Mouse (Mus musculus) ES-Bruce4 (cell line): ENCODE measurements at regions not wholly inside any gene's neighbourhood (a gene's known extent, or its start where the extent isn't known, plus 50 kb on each side); places are given as distances from the start of the nearest gene placed in this dataset.

Source experiments
- H3K27ac ChIP-seq: 2 replicates; pipeline ENCODE4 v1.5.1; 2012; ENCODE audit warnings: low read length, inconsistent platforms; ENCODE audit not compliant: insufficient read depth
- H3K27me3 ChIP-seq: 2 replicates; pipeline ENCODE4 v1.6.1; 2012; ENCODE audit warnings: mild to moderate bottlenecking, low read length, inconsistent platforms; ENCODE audit not compliant: control insufficient read depth, poor library complexity, insufficient read depth, severe bottlenecking
- H3K36me3 ChIP-seq: 2 replicates; pipeline ENCODE4 v1.6.1; 2012; ENCODE audit warnings: inconsistent platforms, mild to moderate bottlenecking, low read length, moderate library complexity; ENCODE audit not compliant: control insufficient read depth, poor library complexity, insufficient read depth, severe bottlenecking
- H3K4me1 ChIP-seq: one replicate; pipeline ENCODE4 v1.8.1; 2011; ENCODE audit warnings: low read length; ENCODE audit not compliant: control insufficient read depth, insufficient read depth
- H3K4me3 ChIP-seq: 2 replicates; pipeline ENCODE4 v1.5.1; 2011; ENCODE audit warnings: low read depth, mild to moderate bottlenecking, low read length
- H3K9ac ChIP-seq: 2 replicates; pipeline ENCODE4 v1.6.1; 2012; ENCODE audit warnings: low read depth, mild to moderate bottlenecking, inconsistent platforms; ENCODE audit not compliant: poor library complexity, severe bottlenecking
- H3K9me3 ChIP-seq: replicated peaks from 2 replicates; pipeline ENCODE4 v1.6.1; 2012; ENCODE audit warnings: mild to moderate bottlenecking, low read length, inconsistent platforms; ENCODE audit not compliant: control insufficient read depth, poor library complexity, insufficient read depth, severe bottlenecking
- CTCF ChIP-seq: IDR thresholded peaks from one replicate; pipeline ENCODE4 v1.8.1; 2011; ENCODE audit warnings: low read depth, low read length
- EP300 ChIP-seq: IDR thresholded peaks from 2 replicates; pipeline ENCODE4 v1.6.1; 2011; ENCODE audit warnings: low read depth, low read length; ENCODE audit not compliant: insufficient read depth
- POLR2A ChIP-seq: IDR thresholded peaks from one replicate; pipeline ENCODE4 v1.8.1; 2011; ENCODE audit warnings: low read length; ENCODE audit not compliant: insufficient read depth

GRCm38 (mm10) chr10:42131798-42132197 is 113.6 kb upstream of the Armc2 start:
- Histone ChIP-seq H3K27ac (no peak overlapping the region), H3K27me3 (no peaks in the 10 kb centered on the region), H3K4me1 (no peaks in the 10 kb centered on the region), H3K4me3 (no peak overlapping the region), H3K9me3 (no peaks in the 10 kb centered on the region), H3K9ac (no peak overlapping the region), H3K36me3 (no peaks in the 10 kb centered on the region)
- no peak for TF ChIP-seq POLR2A
- no peak for TF ChIP-seq CTCF
- no peak for TF ChIP-seq EP300

GRCm38 (mm10) chr10:42131298-42131697 is 113.1 kb upstream of the Armc2 start:
- Histone ChIP-seq H3K4me3 (no peak overlapping the region), H3K27ac (no peak overlapping the region)

GRCm38 (mm10) chr10:42127865-42128419 is 109.7 kb upstream of the Armc2 start:
- Histone ChIP-seq H3K4me3 (no peak overlapping the region), H3K4me1 (no peaks in the 10 kb centered on the region), H3K27me3 (no peaks in the 10 kb centered on the region), H3K9ac (no peak overlapping the region), H3K9me3 (no peaks in the 10 kb centered on the region), H3K27ac (no peak overlapping the region), H3K36me3 (no peaks in the 10 kb centered on the region)
- no peak for TF ChIP-seq POLR2A
- TF ChIP-seq CTCF: no peak
- no peak for TF ChIP-seq EP300

More at GRCm38 (mm10) chr10:42131298-42131697, 113.1 kb upstream of the Armc2 start:
- H3K36me3 ChIP-seq: no peaks in the 10 kb centered on the region
- H3K9ac ChIP-seq: no peak overlapping the region
- no peaks in the 10 kb centered on the region for H3K9me3 ChIP-seq
- H3K4me1 ChIP-seq: no peaks in the 10 kb centered on the region
- TF ChIP-seq EP300 (no peak), CTCF (no peak), POLR2A (no peak)
- no peaks in the 10 kb centered on the region for H3K27me3 ChIP-seq

- no peaks in the 10 kb centered on the region for H3K9me3 ChIP-seq
- no peaks in the 10 kb centered on the region for H3K27me3 ChIP-seq
- no peaks in the 10 kb centered on the region for H3K4me1 ChIP-seq
- TF ChIP-seq POLR2A: no peak
- no peak for TF ChIP-seq CTCF
- TF ChIP-seq EP300: no peak
- H3K27ac ChIP-seq: no peak overlapping the region
- H3K4me3 ChIP-seq: no peak overlapping the region
- no peak overlapping the region for H3K9ac ChIP-seq
- no peaks in the 10 kb centered on the region for H3K36me3 ChIP-seq
Measured at GRCm38 (mm10) chr10:42126816-42127215, 108.6 kb upstream of the Armc2 start.

GRCm38 (mm10) chr10:42122768-42123635 is 104.8 kb upstream of the Armc2 start:
- Histone ChIP-seq H3K9me3 (no peaks in the 10 kb centered on the region), H3K4me3 (no peak overlapping the region), H3K27me3 (no peaks in the 10 kb centered on the region), H3K27ac (no peak overlapping the region), H3K36me3 (no peaks in the 10 kb centered on the region), H3K9ac (no peak overlapping the region), H3K4me1 (no peaks in the 10 kb centered on the region)
- no peak for TF ChIP-seq EP300

GRCm38 (mm10) chr10:42121984-42122383 is 103.7 kb upstream of the Armc2 start:
- H3K4me3 ChIP-seq: no peak overlapping the region
- H3K4me1 ChIP-seq: no peaks in the 10 kb centered on the region
- H3K27me3 ChIP-seq: no peaks in the 10 kb centered on the region
- TF ChIP-seq CTCF: no peak
- TF ChIP-seq POLR2A: no peak
- TF ChIP-seq EP300: no peak
- no peak overlapping the region for H3K27ac ChIP-seq
- H3K36me3 ChIP-seq: no peaks in the 10 kb centered on the region
- no peak overlapping the region for H3K9ac ChIP-seq
- no peaks in the 10 kb centered on the region for H3K9me3 ChIP-seq
